Mouse (Mus musculus) midbrain, embryonic 11.5 days (tissue): ENCODE data around the gene Nomo1. TPM values are rescaled to one million over a fixed set of nuclear protein-coding genes. Genes with fewer than 3 reads are reported as not detected.
A peak's percentile ranks its signal among the peaks of the same experiment; 100 is the strongest.

Experiments
- ATAC-seq: fragments of 200-750 bp; cut with Nextera tagmentation; 2 replicates; pipeline ENCODE4 v1.8.0; 2017; ENCODE audit warnings: moderate TSS enrichment, moderate library complexity; ENCODE audit not compliant: low FRiP score
- DNase-seq: peaks from one replicate; pipeline ENCODE4 v3.0.0; 2015; ENCODE audit warnings: low spot score; ENCODE audit errors: missing footprints
- H3K27ac ChIP-seq: fragments of 300-500 bp; sonication (generic); 2 replicates; pipeline ENCODE4 v1.5.1; 2014; ENCODE audit warnings: low read depth, low read length
- H3K27me3 ChIP-seq: fragments of 300-500 bp; sonication (generic); 2 replicates; pipeline ENCODE4 v1.6.1; 2014; ENCODE audit warnings: mild to moderate bottlenecking, low read length, moderate library complexity, mixed read lengths; ENCODE audit not compliant: control insufficient read depth, insufficient read depth
- H3K36me3 ChIP-seq: fragments of 300-500 bp; sonication (generic); 2 replicates; pipeline ENCODE4 v1.6.1; 2014; ENCODE audit warnings: mild to moderate bottlenecking, low read length, moderate library complexity, mixed read lengths; ENCODE audit not compliant: control insufficient read depth, insufficient read depth
- H3K4me1 ChIP-seq: fragments of 300-500 bp; sonication (generic); 2 replicates; pipeline ENCODE4 v1.6.1; 2014; ENCODE audit warnings: low read length; ENCODE audit not compliant: control insufficient read depth, insufficient read depth
- H3K4me2 ChIP-seq: fragments of 300-500 bp; sonication (generic); 2 replicates; pipeline ENCODE4 v1.6.1; 2014; ENCODE audit warnings: mild to moderate bottlenecking, moderate library complexity
- H3K4me3 ChIP-seq: fragments of 300-500 bp; sonication (generic); 2 replicates; pipeline ENCODE4 v1.5.1; 2014; ENCODE audit warnings: low read depth, low read length
- H3K9ac ChIP-seq: fragments of 300-500 bp; sonication (generic); 2 replicates; pipeline ENCODE4 v1.6.1; 2014; ENCODE audit warnings: low read length
- H3K9me3 ChIP-seq: fragments of 300-500 bp; sonication (generic); 2 replicates; pipeline ENCODE4 v1.6.1; 2016; ENCODE audit warnings: low read length; ENCODE audit not compliant: control insufficient read depth
- WGBS: fragments of 180-500 bp; shearing (Covaris S2); extraction: QIAGEN DNeasy Blood & Tissue Kit; methylation state at CpG from one replicate; pipeline ENCODE4 v1.1.7; 2014; 5-methylcytosine and 5-hydroxymethylcytosine counted together
- polyA plus RNA-seq: library from polyadenylated mRNA; unstranded; fragments of >200 nt; fragmentation: Nextera tagmentation; extraction: Ambion mirVana; gene quantifications from 2 replicates; pipeline ENCODE4 v1.2.1, GENCODE M21; 2014

Nomo1 gene
- polyA plus RNA-seq, 1 experiment from 2014 or later, result 13.9 TPM

- Histone ChIP-seq H3K4me2 (no peak overlapping the region), H3K27me3 (no peaks in the 10 kb centered on the region), H3K9me3 (peaks cover 3% of the 10 kb centered on the region; the same call in 1 of the 2 replicates), H3K9ac (no peak overlapping the region), H3K36me3 (peaks cover 7% of the 10 kb centered on the region; the same call in 1 of the 2 replicates), H3K27ac (no peak overlapping the region), H3K4me1 (no peaks in the 10 kb centered on the region), H3K4me3 (no peak overlapping the region)
- ATAC-seq (no peak), DNase-seq (no peak)
- WGBS, result 87% methylated on average over 6 of the region's 6 CpGs
Measured at GRCm38 (mm10) chr7:46086378-46086777, 52.9 kb downstream of the Nomo1 start.

- Histone ChIP-seq H3K9me3 (peaks cover 3% of the 10 kb centered on the region; the same call in 1 of the 2 replicates), H3K36me3 (peaks cover 5% of the 10 kb centered on the region; the same call in 1 of the 2 replicates), H3K27me3 (no peaks in the 10 kb centered on the region; the same call in 1 of the 2 replicates), H3K4me1 (peaks cover 3% of the 10 kb centered on the region; the same call in 1 of the 2 replicates), H3K4me2 (no peak overlapping the region), H3K9ac (no peak overlapping the region), H3K27ac (no peak overlapping the region), H3K4me3 (no peak overlapping the region)
- ATAC-seq (no peak), DNase-seq (no peak)
- WGBS, result 90% methylated on average over 6 of the region's 6 CpGs
Measured at GRCm38 (mm10) chr7:46088241-46088640, 54.7 kb downstream of the Nomo1 start.

- Histone ChIP-seq H3K9me3 (peaks cover 3% of the 10 kb centered on the region; the same call in 1 of the 2 replicates), H3K27ac (no peak overlapping the region), H3K9ac (no peak overlapping the region), H3K4me1 (peaks cover 5% of the 10 kb centered on the region; the same call in 1 of the 2 replicates), H3K4me3 (no peak overlapping the region), H3K4me2 (no peak overlapping the region), H3K27me3 (peaks cover 13% of the 10 kb centered on the region), H3K36me3 (no peaks in the 10 kb centered on the region)
- 10% methylated on average over 8 of the region's 8 CpGs for whole genome bisulfite sequencing
- ATAC-seq (peak; percentile 61), DNase-seq (peak; percentile 89)
Measured at GRCm38 (mm10) chr7:46092803-46093202, 59.3 kb downstream of the Nomo1 start.

- Histone ChIP-seq H3K27me3 (peaks cover 24% of the 10 kb centered on the region), H3K4me3 (no peak overlapping the region), H3K4me1 (peaks cover 5% of the 10 kb centered on the region; the same call in 1 of the 2 replicates), H3K9ac (no peak overlapping the region), H3K4me2 (no peak overlapping the region), H3K27ac (no peak overlapping the region), H3K36me3 (no peaks in the 10 kb centered on the region), H3K9me3 (no peaks in the 10 kb centered on the region)
- peak; percentile 93 for DNase-seq
- ATAC-seq, result no peak
- 4% methylated on average over 4 of the region's 4 CpGs for WGBS
Measured at GRCm38 (mm10) chr7:46096136-46096535, 62.6 kb downstream of the Nomo1 start.

GRCm38 (mm10) chr7:46097319-46097783, 63.9 kb downstream of the Nomo1 start:
- no peak overlapping the region for H3K4me3 ChIP-seq
- no peaks in the 10 kb centered on the region for H3K9me3 ChIP-seq
- DNase-seq (no peak), ATAC-seq (no peak)
- no peak overlapping the region for H3K9ac ChIP-seq
- 67% methylated on average over 4 of the region's 4 CpGs for WGBS
- peaks cover 5% of the 10 kb centered on the region; the same call in 1 of the 2 replicates for H3K4me1 ChIP-seq
- no peaks in the 10 kb centered on the region for H3K36me3 ChIP-seq
- H3K27me3 ChIP-seq, result peaks cover 24% of the 10 kb centered on the region
- H3K4me2 ChIP-seq, result no peak overlapping the region
- H3K27ac ChIP-seq, result no peak overlapping the region

- no peaks in the 10 kb centered on the region for H3K9me3 ChIP-seq
- H3K4me3 ChIP-seq, result no peak overlapping the region
- no peak for ATAC-seq
- peaks cover under 1% of the 10 kb centered on the region; the same call in 1 of the 2 replicates for H3K4me1 ChIP-seq
- H3K4me2 ChIP-seq, result no peak overlapping the region
- DNase-seq, result no peak
- peaks cover 24% of the 10 kb centered on the region for H3K27me3 ChIP-seq
- no peak overlapping the region for H3K27ac ChIP-seq
- H3K36me3 ChIP-seq, result no peaks in the 10 kb centered on the region
- H3K9ac ChIP-seq, result no peak overlapping the region
- WGBS, result 85% methylated on average over 19 of the region's 19 CpGs
Measured at GRCm38 (mm10) chr7:46098221-46098918, 64.9 kb downstream of the Nomo1 start.

- Histone ChIP-seq H3K4me1 (no peaks in the 10 kb centered on the region), H3K27me3 (peaks cover 24% of the 10 kb centered on the region), H3K4me3 (no peak overlapping the region), H3K9ac (no peak overlapping the region), H3K27ac (no peak overlapping the region), H3K9me3 (no peaks in the 10 kb centered on the region), H3K4me2 (no peak overlapping the region), H3K36me3 (no peaks in the 10 kb centered on the region)
- ATAC-seq (no peak), DNase-seq (no peak)
- WGBS, result 94% methylated on average over 19 of the region's 19 CpGs
Measured at GRCm38 (mm10) chr7:46098919-46099286, 65.4 kb downstream of the Nomo1 start.

- Histone ChIP-seq H3K27ac (no peak overlapping the region), H3K9ac (no peak overlapping the region), H3K36me3 (no peaks in the 10 kb centered on the region), H3K4me2 (no peak overlapping the region), H3K4me1 (no peaks in the 10 kb centered on the region), H3K27me3 (peaks cover 21% of the 10 kb centered on the region), H3K9me3 (no peaks in the 10 kb centered on the region), H3K4me3 (no peak overlapping the region)
- WGBS, result 89% methylated on average over 13 of the region's 13 CpGs
- DNase-seq (no peak), ATAC-seq (peak; percentile 8; the same call in 1 of the 2 replicates)
Measured at GRCm38 (mm10) chr7:46099682-46100081, 66.2 kb downstream of the Nomo1 start.

- Histone ChIP-seq H3K27me3 (peaks cover 13% of the 10 kb centered on the region), H3K9ac (peak within 1 kb of the TSS; percentile 67), H3K27ac (no peak within 1 kb of the TSS), H3K36me3 (no peaks in the 10 kb centered on the region), H3K9me3 (no peaks in the 10 kb centered on the region), H3K4me2 (peak within 1 kb of the TSS; percentile 80), H3K4me1 (no peaks in the 10 kb centered on the region), H3K4me3 (peak within 1 kb of the TSS; percentile 55)
- 0% methylated on average over 28 of the region's 34 CpGs for WGBS
- peak; percentile 85 for ATAC-seq
- DNase-seq, result peak; percentile 100
Measured at GRCm38 (mm10) chr7:46100563-46100962, 67.1 kb downstream of the Nomo1 start, which contains the start of gene Kcnj11. TSS of gene Kcnj11 (minus strand) at chr7:46100764.
